Mouse (Mus musculus) CH12.LX (cell line): ENCODE data around the gene Ndufv3.

Experiments used
- CTCF ChIP-seq, 2 experiments: IDR thresholded peaks in 1 of 2; conservative IDR thresholded peaks in 1 of 2; 2 replicates each; pipeline ENCODE4 v1.5.1; 2011 to 2012; ENCODE audit warnings: low read depth in 2 of 2, low read length in 2 of 2, improper control_type of control experiment in 1 of 2, inconsistent platforms in 1 of 2, mild to moderate bottlenecking in 1 of 2, moderate library complexity in 1 of 2
- GABPA ChIP-seq: IDR thresholded peaks from 2 replicates; pipeline ENCODE4 v1.6.1; 2012; ENCODE audit warnings: low read depth, low read length, improper control_type of control experiment, inconsistent platforms; ENCODE audit not compliant: insufficient replicate concordance
- KAT2A ChIP-seq: IDR thresholded peaks from 2 replicates; pipeline ENCODE4 v1.6.1; 2012; ENCODE audit warnings: low read length, improper control_type of control experiment, inconsistent platforms; ENCODE audit not compliant: insufficient replicate concordance
- MEF2A ChIP-seq: IDR thresholded peaks from 2 replicates; pipeline ENCODE4 v1.6.1; 2014; ENCODE audit warnings: low read depth, mild to moderate bottlenecking, inconsistent platforms, low read length, improper control_type of control experiment, borderline replicate concordance
- PAX5 ChIP-seq: IDR thresholded peaks from 2 replicates; pipeline ENCODE4 v1.6.1; 2012; ENCODE audit warnings: low read length, inconsistent platforms, mixed read lengths
- TBP ChIP-seq: conservative IDR thresholded peaks from 2 replicates; pipeline ENCODE4 v1.6.1; 2011; ENCODE audit warnings: low read depth, low read length, improper control_type of control experiment

- TF ChIP-seq KAT2A, result no peak
- no peak for TF ChIP-seq PAX5
- no peak for TF ChIP-seq TBP
- TF ChIP-seq MEF2A, result no peak
- no peak for TF ChIP-seq CTCF (conservative IDR thresholded peaks at IDR 0.05 in 1 of 2, IDR thresholded peaks at IDR 0.05 in 1 of 2; ENCODE audit: low read depth in 2 of 2, low read length in 2 of 2)
- no peak for TF ChIP-seq GABPA
Observed at GRCm38 (mm10) chr17:31521948-31522347, 2.0 kb downstream of the Ndufv3 start.
